Mouse (Mus musculus): ENCODE data around the gene Zdhhc4. TPM values are rescaled to one million over a fixed set of nuclear protein-coding genes. Genes with fewer than 3 reads are reported as not detected.
A peak's percentile ranks its signal among the peaks of the same experiment; 100 is the strongest.

The Zdhhc4 gene
- polyA plus RNA-seq, 1 experiment from 2014 or later = 87.5 TPM

DNA sequence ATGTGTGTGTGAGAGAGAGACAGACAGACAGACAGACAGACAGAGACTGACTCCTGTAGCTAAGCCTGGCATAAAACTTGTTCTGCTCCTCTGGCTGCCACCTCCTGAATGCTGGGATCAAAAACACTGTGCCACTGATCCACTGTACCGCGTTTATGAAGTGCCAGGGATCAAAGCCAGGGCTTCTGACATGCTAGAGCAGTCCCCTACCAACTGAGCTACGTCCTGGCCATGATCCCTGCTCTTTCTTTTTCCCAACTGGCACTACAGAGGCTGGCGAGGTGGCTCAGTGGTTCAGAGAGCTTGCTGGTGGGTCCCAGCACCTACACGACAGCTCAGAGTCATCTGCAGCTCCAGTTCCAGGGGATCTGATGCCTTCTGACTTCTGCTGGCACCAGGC is 53.3 kb downstream of the Zdhhc4 start:
- H3K9ac ChIP-seq (replicated peaks; ENCODE audit: low read depth) = no peak overlapping the region
- no peaks in the 10 kb centered on the region for H3K4me1 ChIP-seq (ENCODE audit: insufficient read depth, low read depth, low read length)
- H3K9me3 ChIP-seq (ENCODE audit: low read length) = no peaks in the 10 kb centered on the region
- TF ChIP-seq CTCF (IDR thresholded peaks at IDR 0.05) (no peak), EP300 (IDR thresholded peaks at IDR 0.05) (no peak)
- ATAC-seq (no peak), DNase-seq (ENCODE audit: low spot score) (no peak)
- 53% methylated on average over 5 of the region's 5 CpGs for WGBS
- no peak overlapping the region for H3K4me2 ChIP-seq (replicated peaks; ENCODE audit: low read depth, low read length)
- no peak overlapping the region for H3K4me3 ChIP-seq (ENCODE audit: low read depth, low read length)
- no peaks in the 10 kb centered on the region for H3K27me3 ChIP-seq (replicated peaks; ENCODE audit: insufficient read depth, low read length)
- H3K36me3 ChIP-seq (ENCODE audit: insufficient read depth, low read length) = no peaks in the 10 kb centered on the region
- H3K27ac ChIP-seq (ENCODE audit: low read length) = no peak overlapping the region

GRCm38 (mm10) chr5:143272540-143273330 is 56.3 kb downstream of the Zdhhc4 start:
- TF ChIP-seq CTCF (IDR thresholded peaks at IDR 0.05) (no peak), EP300 (IDR thresholded peaks at IDR 0.05) (no peak)
- Histone ChIP-seq H3K4me2 (replicated peaks; ENCODE audit: low read depth, low read length) (no peak overlapping the region), H3K4me1 (ENCODE audit: insufficient read depth, low read depth, low read length) (no peaks in the 10 kb centered on the region), H3K36me3 (ENCODE audit: insufficient read depth, low read length) (no peaks in the 10 kb centered on the region), H3K4me3 (ENCODE audit: low read depth, low read length) (no peak overlapping the region), H3K9me3 (ENCODE audit: low read length) (no peaks in the 10 kb centered on the region), H3K9ac (replicated peaks; ENCODE audit: low read depth) (no peak overlapping the region), H3K27me3 (replicated peaks; ENCODE audit: insufficient read depth, low read length) (no peaks in the 10 kb centered on the region), H3K27ac (ENCODE audit: low read length) (no peak overlapping the region)
- DNase-seq (ENCODE audit: low spot score) = no peak
- 89% methylated on average over 16 of the region's 16 CpGs for WGBS
- no peak for ATAC-seq

DNA sequence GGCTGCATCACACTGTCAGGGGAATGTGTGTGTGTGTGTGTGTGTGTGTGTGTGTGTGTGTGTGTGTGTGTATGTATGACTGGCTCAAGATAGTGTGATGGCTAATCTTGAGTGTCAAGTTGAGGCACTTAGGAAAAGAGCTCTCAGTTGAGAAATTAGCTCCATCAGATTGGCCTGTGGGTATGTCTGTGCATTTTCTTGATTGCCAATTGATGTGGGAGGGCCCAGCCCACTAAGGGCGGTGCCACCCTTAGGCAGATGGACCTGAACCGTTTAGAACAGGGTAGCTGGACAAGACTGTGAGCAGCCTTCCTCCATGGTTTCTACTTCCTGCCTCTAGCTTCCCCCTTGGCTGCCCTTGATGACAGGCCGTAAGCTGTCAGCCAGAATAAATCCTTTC is 56.9 kb downstream of the Zdhhc4 start:
- H3K36me3 ChIP-seq (ENCODE audit: insufficient read depth, low read length) = no peaks in the 10 kb centered on the region
- DNase-seq (ENCODE audit: low spot score) = no peak
- no peak overlapping the region for H3K27ac ChIP-seq (ENCODE audit: low read length)
- no peak overlapping the region for H3K9ac ChIP-seq (replicated peaks; ENCODE audit: low read depth)
- H3K4me3 ChIP-seq (ENCODE audit: low read depth, low read length) = no peak overlapping the region
- TF ChIP-seq EP300 (IDR thresholded peaks at IDR 0.05) = no peak
- no peak for TF ChIP-seq CTCF (IDR thresholded peaks at IDR 0.05)
- no peak for ATAC-seq
- H3K4me1 ChIP-seq (ENCODE audit: insufficient read depth, low read depth, low read length) = no peaks in the 10 kb centered on the region
- no peaks in the 10 kb centered on the region for H3K9me3 ChIP-seq (ENCODE audit: low read length)
- 61% methylated on average over 3 of the region's 3 CpGs for WGBS
- H3K27me3 ChIP-seq (replicated peaks; ENCODE audit: insufficient read depth, low read length) = no peaks in the 10 kb centered on the region
- no peak overlapping the region for H3K4me2 ChIP-seq (replicated peaks; ENCODE audit: low read depth, low read length)

GRCm38 (mm10) chr5:143271642-143272041 is 57.4 kb downstream of the Zdhhc4 start:
- Histone ChIP-seq H3K27me3 (replicated peaks; ENCODE audit: insufficient read depth, low read length) (no peaks in the 10 kb centered on the region), H3K4me2 (replicated peaks; ENCODE audit: low read depth, low read length) (no peak overlapping the region), H3K4me3 (ENCODE audit: low read depth, low read length) (no peak overlapping the region), H3K4me1 (ENCODE audit: insufficient read depth, low read depth, low read length) (no peaks in the 10 kb centered on the region), H3K9ac (replicated peaks; ENCODE audit: low read depth) (no peak overlapping the region), H3K9me3 (ENCODE audit: low read length) (no peaks in the 10 kb centered on the region), H3K36me3 (ENCODE audit: insufficient read depth, low read length) (no peaks in the 10 kb centered on the region), H3K27ac (ENCODE audit: low read length) (no peak overlapping the region)
- DNase-seq (ENCODE audit: low spot score) (no peak), ATAC-seq (no peak)
- WGBS = 80% methylated on average over 6 of the region's 6 CpGs
- TF ChIP-seq EP300 (IDR thresholded peaks at IDR 0.05) = no peak
- no peak for TF ChIP-seq CTCF (IDR thresholded peaks at IDR 0.05)

- H3K9me3 ChIP-seq (ENCODE audit: low read length) = no peaks in the 10 kb centered on the region
- no peaks in the 10 kb centered on the region for H3K4me1 ChIP-seq (ENCODE audit: insufficient read depth, low read depth, low read length)
- no peak for DNase-seq (ENCODE audit: low spot score)
- H3K36me3 ChIP-seq (ENCODE audit: insufficient read depth, low read length) = no peaks in the 10 kb centered on the region
- 3% methylated on average over 12 of the region's 12 CpGs for WGBS
- TF ChIP-seq CTCF (IDR thresholded peaks at IDR 0.05) = 0 out of 2 replicates have a peak, but pooled peaks have one; percentile 1
- no peak for TF ChIP-seq EP300 (IDR thresholded peaks at IDR 0.05)
- no peak overlapping the region for H3K27ac ChIP-seq (ENCODE audit: low read length)
- H3K27me3 ChIP-seq (replicated peaks; ENCODE audit: insufficient read depth, low read length) = no peaks in the 10 kb centered on the region
- peak overlapping the region; percentile 94 for H3K4me2 ChIP-seq (replicated peaks; ENCODE audit: low read depth, low read length)
- peak overlapping the region; percentile 88 for H3K4me3 ChIP-seq (ENCODE audit: low read depth, low read length)
- peak; percentile 7; the same call in 1 of the 2 replicates for ATAC-seq
- H3K9ac ChIP-seq (replicated peaks; ENCODE audit: low read depth) = peak overlapping the region; percentile 52
Observed at GRCm38 (mm10) chr5:143270151-143270519, 58.9 kb downstream of the Zdhhc4 start.

DNA sequence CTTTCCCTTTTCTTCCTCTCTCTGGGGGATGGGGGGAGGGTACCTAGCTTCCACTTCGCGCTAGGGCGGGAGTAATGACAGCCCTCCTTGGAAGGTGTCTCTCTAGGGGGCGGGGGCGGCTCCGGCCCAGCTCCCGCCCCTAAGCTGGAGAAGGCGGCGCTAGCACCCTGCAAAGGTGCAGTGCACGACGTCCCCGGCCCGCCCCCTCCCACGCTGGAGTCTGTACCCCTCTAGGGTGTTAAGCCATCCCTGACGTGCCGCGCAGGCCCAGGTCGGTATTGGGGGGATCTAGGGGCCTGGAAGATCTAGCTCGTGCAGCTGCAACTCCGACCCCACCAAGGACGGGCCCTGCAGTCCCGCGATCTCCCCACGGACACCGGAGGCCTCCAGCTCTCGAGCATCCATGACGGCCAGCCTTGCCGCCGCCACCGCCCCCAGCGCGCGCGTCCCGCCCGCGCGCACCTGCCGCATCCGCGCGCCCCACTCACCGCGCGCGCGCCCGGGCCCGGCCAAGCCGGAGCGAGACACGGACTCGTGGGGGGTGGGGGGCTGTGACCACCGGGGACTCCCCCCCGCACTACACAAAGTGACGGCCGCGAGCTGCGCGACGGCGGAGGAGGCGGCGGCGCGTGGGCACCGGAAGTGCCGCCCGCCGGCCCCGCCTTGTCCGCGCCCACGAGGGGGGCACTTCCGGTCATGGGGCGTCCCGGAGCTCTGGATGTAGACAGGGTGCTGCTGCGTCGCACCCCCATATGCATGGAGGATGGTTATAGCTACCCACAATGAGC is 59.5 kb downstream of the Zdhhc4 start, which contains the start of gene Zfp316:
Zfp316 (minus strand) TSS at position 660 of the 788 bp plus-strand sequence.
- H3K27ac ChIP-seq (ENCODE audit: low read length) = no peak within 1 kb of the TSS
- TF ChIP-seq EP300 (IDR thresholded peaks at IDR 0.05) (no peak), CTCF (IDR thresholded peaks at IDR 0.05) (no peak)
- H3K9me3 ChIP-seq (ENCODE audit: low read length) = no peaks in the 10 kb centered on the region
- peak within 1 kb of the TSS; percentile 88 for H3K4me3 ChIP-seq (ENCODE audit: low read depth, low read length)
- peak within 1 kb of the TSS; percentile 94 for H3K4me2 ChIP-seq (replicated peaks; ENCODE audit: low read depth, low read length)
- DNase-seq (ENCODE audit: low spot score) (peak; percentile 69), ATAC-seq (peak; percentile 89)
- no peaks in the 10 kb centered on the region for H3K27me3 ChIP-seq (replicated peaks; ENCODE audit: insufficient read depth, low read length)
- WGBS = under 1% methylated on average over 52 of the region's 79 CpGs
- H3K9ac ChIP-seq (replicated peaks; ENCODE audit: low read depth) = peak within 1 kb of the TSS; percentile 52
- H3K36me3 ChIP-seq (ENCODE audit: insufficient read depth, low read length) = no peaks in the 10 kb centered on the region
- no peaks in the 10 kb centered on the region for H3K4me1 ChIP-seq (ENCODE audit: insufficient read depth, low read depth, low read length)
